Mouse (Mus musculus): ENCODE measurements around the gene Rem2. TPM values are rescaled to one million over a fixed set of nuclear protein-coding genes. Genes with fewer than 3 reads are reported as not detected.
A peak's percentile ranks its signal among the peaks of the same experiment; 100 is the strongest.

Gene Rem2
- polyA plus RNA-seq, 1 experiment from 2014 or later, result 40.0 TPM

DNA sequence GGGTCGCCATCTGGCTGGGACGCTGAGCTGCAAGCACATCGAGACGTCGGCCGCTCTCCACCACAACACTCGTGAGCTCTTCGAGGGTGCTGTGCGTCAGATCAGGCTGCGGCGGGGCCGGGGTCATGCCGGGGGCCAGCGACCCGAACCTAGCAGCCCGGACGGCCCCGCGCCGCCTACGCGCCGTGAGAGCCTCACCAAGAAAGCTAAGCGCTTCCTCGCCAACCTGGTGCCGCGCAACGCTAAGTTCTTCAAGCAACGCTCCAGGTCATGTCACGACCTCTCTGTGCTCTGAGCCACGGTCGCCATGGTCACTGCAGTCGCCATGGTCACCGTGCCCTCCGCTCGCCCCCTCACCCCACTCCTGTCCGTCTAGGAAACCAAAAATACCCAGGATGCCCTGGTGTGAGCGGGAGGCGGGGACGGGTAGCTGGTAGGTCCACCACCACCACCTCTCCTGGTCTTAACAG lies 3.6 kb downstream of the Rem2 start:
- Histone ChIP-seq H3K27ac (ENCODE audit: low read depth, low read length) (0 out of 2 replicates have a peak overlapping the region, but pooled peaks have one; percentile 33), H3K27me3 (ENCODE audit: control insufficient read depth, insufficient read depth, low read length) (peaks cover 2% of the 10 kb centered on the region; the same call in 1 of the 2 replicates), H3K9me3 (ENCODE audit: control insufficient read depth, low read length) (no peaks in the 10 kb centered on the region), H3K4me3 (ENCODE audit: low read depth, low read length) (peak overlapping the region; percentile 28), H3K9ac (ENCODE audit: low read depth, low read length) (peak overlapping the region; percentile 45), H3K4me1 (replicated peaks; ENCODE audit: control insufficient read depth, insufficient read depth, low read length) (peaks cover 4% of the 10 kb centered on the region; the same call in 1 of the 2 replicates), H3K4me2 (replicated peaks; ENCODE audit: low read depth, low read length) (peak overlapping the region; percentile 60), H3K36me3 (ENCODE audit: control insufficient read depth, insufficient read depth, low read length) (no peaks in the 10 kb centered on the region)
- ATAC-seq (ENCODE audit: low FRiP score) (no peak), DNase-seq (ENCODE audit: low spot score) (peak; percentile 63)
- 1% methylated on average over 40 of the region's 40 CpGs for WGBS

DNA sequence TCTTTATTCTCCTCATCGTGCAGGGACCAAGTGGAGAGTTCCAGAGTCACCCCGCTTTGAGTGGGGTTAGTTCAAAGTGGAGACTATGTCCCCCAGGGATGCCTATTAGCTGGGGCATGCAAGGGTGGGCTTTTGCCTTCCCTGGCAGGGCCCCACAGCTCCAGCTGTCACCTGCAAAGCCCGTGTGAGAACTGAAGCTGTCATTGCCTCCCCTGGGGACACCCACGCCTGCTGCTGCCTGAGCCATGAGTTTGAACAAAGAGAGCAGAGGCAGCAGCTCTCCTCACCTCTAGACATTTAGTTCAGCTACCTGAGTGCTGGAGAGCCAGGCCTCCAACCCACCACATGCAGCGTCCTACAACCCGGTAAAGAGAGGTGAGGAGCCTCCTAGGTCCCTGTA lies 4.8 kb downstream of the Rem2 start:
- Histone ChIP-seq H3K4me3 (ENCODE audit: low read depth, low read length) (no peak overlapping the region), H3K9me3 (ENCODE audit: control insufficient read depth, low read length) (no peaks in the 10 kb centered on the region), H3K9ac (ENCODE audit: low read depth, low read length) (no peak overlapping the region), H3K4me2 (replicated peaks; ENCODE audit: low read depth, low read length) (no peak overlapping the region), H3K36me3 (ENCODE audit: control insufficient read depth, insufficient read depth, low read length) (no peaks in the 10 kb centered on the region), H3K27ac (ENCODE audit: low read depth, low read length) (no peak overlapping the region), H3K27me3 (ENCODE audit: control insufficient read depth, insufficient read depth, low read length) (peaks cover 2% of the 10 kb centered on the region; the same call in 1 of the 2 replicates), H3K4me1 (replicated peaks; ENCODE audit: control insufficient read depth, insufficient read depth, low read length) (peaks cover 4% of the 10 kb centered on the region; the same call in 1 of the 2 replicates)
- WGBS, result 66% methylated on average over 6 of the region's 6 CpGs
- DNase-seq (ENCODE audit: low spot score) (no peak), ATAC-seq (ENCODE audit: low FRiP score) (no peak)

DNA sequence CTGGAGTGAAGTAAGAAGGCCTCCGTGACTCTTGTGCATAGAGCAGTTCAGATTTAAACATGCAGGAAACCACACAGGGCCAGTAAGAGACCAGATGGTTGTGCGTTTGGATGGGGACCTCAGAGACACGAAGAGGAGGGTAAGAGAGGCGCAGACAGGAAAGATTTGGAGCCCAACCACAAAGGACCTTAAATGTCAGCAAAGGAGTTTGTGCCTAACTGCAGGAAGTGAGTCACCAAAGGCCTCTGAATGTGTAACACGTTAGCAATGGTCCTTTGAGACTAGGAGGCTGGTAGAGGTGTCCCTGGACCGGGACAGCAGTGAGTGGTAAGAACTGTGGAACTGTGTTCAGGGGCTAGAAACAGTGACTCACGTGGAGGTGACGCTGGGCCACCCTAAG lies 5.5 kb downstream of the Rem2 start:
- 82% methylated on average over 8 of the region's 8 CpGs for WGBS
- no peaks in the 10 kb centered on the region for H3K9me3 ChIP-seq (ENCODE audit: control insufficient read depth, low read length)

DNA sequence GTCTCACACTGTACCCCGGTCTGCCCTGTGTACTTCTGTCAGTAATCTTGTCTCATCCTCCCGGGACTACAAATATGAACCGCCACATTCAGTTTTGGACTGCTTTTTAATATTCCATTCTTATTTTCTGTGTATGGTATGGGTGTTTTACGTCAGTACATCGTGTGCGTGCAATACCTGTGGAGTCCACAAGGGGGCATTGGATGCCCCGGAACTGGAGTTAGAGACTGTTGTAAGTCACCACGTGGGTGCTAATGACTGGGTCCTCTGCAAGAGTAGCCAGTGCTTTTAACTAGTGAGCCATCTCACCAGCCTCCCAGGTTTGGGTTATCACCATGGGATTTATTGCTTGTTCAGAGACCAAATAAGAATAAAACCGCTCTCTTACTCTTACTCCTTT lies 6.6 kb downstream of the Rem2 start:
- Histone ChIP-seq H3K36me3 (ENCODE audit: control insufficient read depth, insufficient read depth, low read length) (no peaks in the 10 kb centered on the region), H3K9ac (ENCODE audit: low read depth, low read length) (no peak overlapping the region), H3K4me3 (ENCODE audit: low read depth, low read length) (no peak overlapping the region), H3K27ac (ENCODE audit: low read depth, low read length) (no peak overlapping the region), H3K4me1 (replicated peaks; ENCODE audit: control insufficient read depth, insufficient read depth, low read length) (peaks cover 4% of the 10 kb centered on the region; the same call in 1 of the 2 replicates), H3K9me3 (ENCODE audit: control insufficient read depth, low read length) (no peaks in the 10 kb centered on the region), H3K4me2 (replicated peaks; ENCODE audit: low read depth, low read length) (no peak overlapping the region), H3K27me3 (ENCODE audit: control insufficient read depth, insufficient read depth, low read length) (peaks cover 1% of the 10 kb centered on the region; the same call in 1 of the 2 replicates)
- no peak for ATAC-seq (ENCODE audit: low FRiP score)
- DNase-seq (ENCODE audit: low spot score), result peak; percentile 69
- WGBS, result 36% methylated on average over 9 of the region's 9 CpGs

More for the DNA sequence above, 5.5 kb downstream of the Rem2 start:
- DNase-seq (ENCODE audit: low spot score), result no peak
- Histone ChIP-seq H3K4me3 (ENCODE audit: low read depth, low read length) (no peak overlapping the region), H3K4me2 (replicated peaks; ENCODE audit: low read depth, low read length) (no peak overlapping the region), H3K27me3 (ENCODE audit: control insufficient read depth, insufficient read depth, low read length) (peaks cover 2% of the 10 kb centered on the region; the same call in 1 of the 2 replicates), H3K9ac (ENCODE audit: low read depth, low read length) (no peak overlapping the region), H3K27ac (ENCODE audit: low read depth, low read length) (no peak overlapping the region), H3K4me1 (replicated peaks; ENCODE audit: control insufficient read depth, insufficient read depth, low read length) (peaks cover 4% of the 10 kb centered on the region; the same call in 1 of the 2 replicates), H3K36me3 (ENCODE audit: control insufficient read depth, insufficient read depth, low read length) (no peaks in the 10 kb centered on the region)
- ATAC-seq (ENCODE audit: low FRiP score), result no peak

DNA sequence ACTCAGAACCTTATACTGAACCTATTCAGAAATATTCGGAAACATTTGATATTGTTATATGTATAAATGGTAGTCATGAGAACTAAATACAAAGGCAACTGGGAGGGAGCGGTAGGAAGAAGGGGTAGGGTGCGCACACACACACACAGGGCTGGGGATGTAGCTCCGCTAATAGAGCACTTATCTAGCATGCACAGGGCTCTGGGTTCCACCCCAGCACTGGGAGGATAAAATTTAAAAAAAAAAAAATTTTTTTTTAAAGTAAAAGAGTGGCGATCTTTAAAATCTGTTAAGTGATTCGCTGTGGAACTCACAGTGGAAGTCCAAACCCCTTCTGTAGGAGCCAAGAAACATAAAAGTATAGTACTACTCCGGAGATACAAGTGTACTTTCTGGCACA lies 10.0 kb downstream of the Rem2 start:
- no peak overlapping the region for H3K9ac ChIP-seq (ENCODE audit: low read depth, low read length)
- WGBS, result 88% methylated on average over 7 of the region's 7 CpGs
- H3K36me3 ChIP-seq (ENCODE audit: control insufficient read depth, insufficient read depth, low read length), result no peaks in the 10 kb centered on the region
- no peak overlapping the region for H3K4me2 ChIP-seq (replicated peaks; ENCODE audit: low read depth, low read length)
- no peak for DNase-seq (ENCODE audit: low spot score)
- H3K27ac ChIP-seq (ENCODE audit: low read depth, low read length), result no peak overlapping the region
- H3K4me1 ChIP-seq (replicated peaks; ENCODE audit: control insufficient read depth, insufficient read depth, low read length), result no peaks in the 10 kb centered on the region
- no peaks in the 10 kb centered on the region for H3K27me3 ChIP-seq (ENCODE audit: control insufficient read depth, insufficient read depth, low read length)
- H3K9me3 ChIP-seq (ENCODE audit: control insufficient read depth, low read length), result no peaks in the 10 kb centered on the region
- H3K4me3 ChIP-seq (ENCODE audit: low read depth, low read length), result no peak overlapping the region
- ATAC-seq (ENCODE audit: low FRiP score), result no peak

DNA sequence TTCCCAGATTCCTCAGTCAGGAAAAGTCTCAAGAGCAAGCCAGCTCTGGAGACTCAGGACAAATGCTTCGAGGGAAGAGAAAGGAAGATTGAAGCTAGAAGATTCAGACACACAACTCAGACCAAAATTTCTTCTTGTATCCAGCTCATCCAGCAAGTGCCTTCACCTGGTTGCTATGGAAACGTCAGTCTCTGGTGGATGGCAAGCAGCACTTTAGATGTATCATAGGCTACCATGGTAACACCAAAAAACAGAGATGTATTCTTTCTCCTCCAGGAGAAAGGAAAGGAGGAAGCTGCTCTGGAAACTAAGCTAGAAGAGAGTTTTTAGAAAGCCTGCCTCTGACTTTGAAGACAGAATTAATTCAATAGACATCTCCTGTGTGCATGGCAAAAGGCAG lies 11.8 kb downstream of the Rem2 start:
- Histone ChIP-seq H3K36me3 (ENCODE audit: control insufficient read depth, insufficient read depth, low read length) (no peaks in the 10 kb centered on the region), H3K4me1 (replicated peaks; ENCODE audit: control insufficient read depth, insufficient read depth, low read length) (no peaks in the 10 kb centered on the region)
- no peak for ATAC-seq (ENCODE audit: low FRiP score)

DNA sequence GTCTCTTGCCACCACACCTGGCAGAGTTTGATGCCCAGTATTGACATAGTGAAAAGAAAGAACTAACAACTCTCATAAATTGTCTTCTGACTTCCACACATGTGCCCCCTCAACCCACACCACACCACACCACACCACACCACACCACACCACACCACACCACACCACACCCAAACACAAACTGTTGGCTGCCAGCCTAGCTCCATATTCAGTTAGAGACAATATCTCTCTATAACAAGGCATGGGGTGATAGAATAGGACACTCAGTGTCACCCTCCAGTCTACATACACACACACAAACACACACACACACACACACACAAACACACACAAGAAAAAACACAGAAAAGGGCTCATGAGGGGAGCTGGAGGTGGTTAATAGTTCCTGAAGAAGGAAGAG lies 12.4 kb downstream of the Rem2 start:
- no peak overlapping the region for H3K27ac ChIP-seq (ENCODE audit: low read depth, low read length)
- DNase-seq (ENCODE audit: low spot score) (no peak), ATAC-seq (ENCODE audit: low FRiP score) (no peak)
- H3K36me3 ChIP-seq (ENCODE audit: control insufficient read depth, insufficient read depth, low read length), result no peaks in the 10 kb centered on the region
- H3K27me3 ChIP-seq (ENCODE audit: control insufficient read depth, insufficient read depth, low read length), result no peaks in the 10 kb centered on the region
- no peak overlapping the region for H3K4me3 ChIP-seq (ENCODE audit: low read depth, low read length)
- H3K4me1 ChIP-seq (replicated peaks; ENCODE audit: control insufficient read depth, insufficient read depth, low read length), result no peaks in the 10 kb centered on the region
- H3K4me2 ChIP-seq (replicated peaks; ENCODE audit: low read depth, low read length), result no peak overlapping the region
- no peaks in the 10 kb centered on the region for H3K9me3 ChIP-seq (ENCODE audit: control insufficient read depth, low read length)
- H3K9ac ChIP-seq (ENCODE audit: low read depth, low read length), result no peak overlapping the region

More for the DNA sequence above, 11.8 kb downstream of the Rem2 start:
- H3K4me3 ChIP-seq (ENCODE audit: low read depth, low read length), result no peak overlapping the region
- H3K9ac ChIP-seq (ENCODE audit: low read depth, low read length), result no peak overlapping the region
- no peak overlapping the region for H3K27ac ChIP-seq (ENCODE audit: low read depth, low read length)
- no peaks in the 10 kb centered on the region for H3K9me3 ChIP-seq (ENCODE audit: control insufficient read depth, low read length)
- no peak overlapping the region for H3K4me2 ChIP-seq (replicated peaks; ENCODE audit: low read depth, low read length)
- 60% methylated on average over 2 of the region's 2 CpGs for WGBS
- DNase-seq (ENCODE audit: low spot score), result no peak
- H3K27me3 ChIP-seq (ENCODE audit: control insufficient read depth, insufficient read depth, low read length), result no peaks in the 10 kb centered on the region

DNA sequence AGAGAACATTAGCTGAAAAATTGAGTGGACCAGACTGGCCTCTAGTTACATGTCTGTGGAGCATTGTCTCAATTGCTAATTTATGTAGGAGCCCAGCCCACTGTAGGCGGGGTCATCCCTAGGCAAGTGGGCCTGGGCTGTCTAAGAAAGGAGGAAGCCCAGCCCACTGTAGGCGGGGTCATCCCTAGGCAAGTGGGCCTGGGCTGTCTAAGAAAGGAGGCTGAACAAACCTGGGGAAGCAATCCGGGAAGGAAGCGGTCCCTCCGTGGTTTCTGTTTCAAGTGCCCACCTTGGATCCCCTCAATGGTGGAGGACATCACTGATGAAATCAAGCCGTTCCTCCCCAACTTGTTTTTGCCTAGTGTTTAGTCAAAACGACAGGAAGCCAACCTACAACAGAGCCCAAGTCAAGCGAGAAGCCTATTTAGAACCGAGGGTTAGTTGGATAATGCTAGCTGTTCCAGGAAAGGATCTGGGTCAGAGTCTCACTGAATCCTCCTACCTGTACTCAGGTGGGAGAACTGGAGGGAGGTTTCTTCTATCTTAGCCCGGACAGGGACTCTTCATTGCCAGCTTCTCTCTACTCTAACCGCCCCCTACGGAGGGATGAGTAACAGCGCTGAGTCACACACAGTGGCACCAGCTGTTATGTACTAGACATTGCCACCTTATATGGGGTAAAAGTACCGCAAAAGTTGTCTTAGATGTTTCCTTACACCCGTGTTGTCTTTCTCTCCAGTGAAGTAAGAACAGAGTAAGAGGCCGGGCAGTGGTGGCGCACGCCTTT lies 16.6 kb downstream of the Rem2 start:
- H3K27ac ChIP-seq (ENCODE audit: low read depth, low read length), result no peak overlapping the region
- no peaks in the 10 kb centered on the region for H3K9me3 ChIP-seq (ENCODE audit: control insufficient read depth, low read length)
- no peak overlapping the region for H3K4me2 ChIP-seq (replicated peaks; ENCODE audit: low read depth, low read length)
- no peaks in the 10 kb centered on the region for H3K27me3 ChIP-seq (ENCODE audit: control insufficient read depth, insufficient read depth, low read length)
- no peak overlapping the region for H3K9ac ChIP-seq (ENCODE audit: low read depth, low read length)
- 65% methylated on average over 18 of the region's 18 CpGs for whole genome bisulfite sequencing
- H3K36me3 ChIP-seq (ENCODE audit: control insufficient read depth, insufficient read depth, low read length), result no peaks in the 10 kb centered on the region; the same call in 1 of the 2 replicates
- DNase-seq (ENCODE audit: low spot score) (no peak), ATAC-seq (ENCODE audit: low FRiP score) (no peak; the same call in 1 of the 2 replicates)
- no peaks in the 10 kb centered on the region for H3K4me1 ChIP-seq (replicated peaks; ENCODE audit: control insufficient read depth, insufficient read depth, low read length)
- no peak overlapping the region for H3K4me3 ChIP-seq (ENCODE audit: low read depth, low read length)

DNA sequence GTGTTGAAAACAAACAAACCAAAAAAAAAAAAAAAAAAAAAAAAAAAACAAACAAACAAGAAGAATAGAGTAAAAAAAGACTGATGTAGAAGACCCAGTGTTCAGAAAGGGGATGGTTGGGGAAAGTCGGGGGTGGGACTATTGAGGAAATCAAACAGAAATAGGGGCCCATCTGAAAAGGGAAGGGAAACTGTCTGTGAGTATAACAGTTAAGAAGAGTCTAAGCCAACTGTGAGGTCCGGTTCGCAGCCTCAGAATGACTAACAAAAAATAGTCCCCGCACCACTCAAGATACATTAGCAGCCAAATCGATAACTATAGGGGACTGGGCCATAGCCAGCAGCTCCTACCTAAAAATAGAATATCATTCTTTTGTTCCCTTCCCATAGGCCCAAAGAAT lies 17.3 kb downstream of the Rem2 start:
- no peaks in the 10 kb centered on the region for H3K27me3 ChIP-seq (ENCODE audit: control insufficient read depth, insufficient read depth, low read length)
- no peak overlapping the region for H3K9ac ChIP-seq (ENCODE audit: low read depth, low read length)
- DNase-seq (ENCODE audit: low spot score) (no peak), ATAC-seq (ENCODE audit: low FRiP score) (no peak)
- no peak overlapping the region for H3K4me2 ChIP-seq (replicated peaks; ENCODE audit: low read depth, low read length)
- H3K36me3 ChIP-seq (ENCODE audit: control insufficient read depth, insufficient read depth, low read length), result no peaks in the 10 kb centered on the region; the same call in 1 of the 2 replicates
- no peaks in the 10 kb centered on the region for H3K9me3 ChIP-seq (ENCODE audit: control insufficient read depth, low read length)
- no peaks in the 10 kb centered on the region for H3K4me1 ChIP-seq (replicated peaks; ENCODE audit: control insufficient read depth, insufficient read depth, low read length)
- no peak overlapping the region for H3K4me3 ChIP-seq (ENCODE audit: low read depth, low read length)
- H3K27ac ChIP-seq (ENCODE audit: low read depth, low read length), result no peak overlapping the region
- WGBS, result 94% methylated on average over 5 of the region's 5 CpGs

All from hindbrain, embryonic 11.5 days (tissue).